Mouse (Mus musculus) hindbrain, embryonic 15.5 days (tissue): ENCODE results near the gene Rad9a. TPM values are rescaled to one million over a fixed set of nuclear protein-coding genes. Genes with fewer than 3 reads are reported as not detected.

ENCODE experiments used
- ATAC-seq: fragments of 200-750 bp; cut with Nextera tagmentation; 2 replicates; pipeline ENCODE4 v1.8.0; 2017; ENCODE audit warnings: low read depth, moderate number of reproducible peaks, moderate TSS enrichment; ENCODE audit not compliant: low FRiP score
- H3K27ac ChIP-seq: fragments of 300-500 bp; sonication (generic); replicated peaks from 2 replicates; pipeline ENCODE4 v1.5.1; 2015; ENCODE audit warnings: mild to moderate bottlenecking, inconsistent platforms
- H3K27me3 ChIP-seq: fragments of 300-500 bp; sonication (generic); 2 replicates; pipeline ENCODE4 v1.6.1; 2015; ENCODE audit warnings: control low read depth, inconsistent platforms
- H3K36me3 ChIP-seq: fragments of 300-500 bp; sonication (generic); 2 replicates; pipeline ENCODE4 v1.6.1; 2015; ENCODE audit warnings: control low read depth, inconsistent platforms
- H3K4me1 ChIP-seq: fragments of 300-500 bp; sonication (generic); replicated peaks from 2 replicates; pipeline ENCODE4 v1.6.1; 2015; ENCODE audit warnings: control low read depth, inconsistent platforms
- H3K4me2 ChIP-seq: fragments of 300-500 bp; sonication (generic); 2 replicates; pipeline ENCODE4 v1.6.1; 2015; ENCODE audit warnings: moderate library complexity, mild to moderate bottlenecking, inconsistent platforms
- H3K4me3 ChIP-seq: fragments of 300-500 bp; sonication (generic); 2 replicates; pipeline ENCODE4 v1.5.1; 2015; ENCODE audit warnings: mild to moderate bottlenecking, inconsistent platforms
- H3K9ac ChIP-seq: fragments of 300-500 bp; sonication (generic); 2 replicates; pipeline ENCODE4 v1.6.1; 2015; ENCODE audit warnings: inconsistent platforms
- H3K9me3 ChIP-seq: fragments of 300-500 bp; sonication (generic); 2 replicates; pipeline ENCODE4 v1.6.1; 2016; ENCODE audit warnings: control low read depth, inconsistent platforms
- WGBS: fragments of 180-500 bp; shearing (Covaris S2); methylation state at CpG from one replicate; pipeline ENCODE4 v1.1.7; 2015; 5-methylcytosine and 5-hydroxymethylcytosine counted together
- polyA plus RNA-seq: library from polyadenylated mRNA; unstranded; fragments of >200 nt; fragmentation: Nextera tagmentation; extraction: Ambion mirVana; gene quantifications from 2 replicates; pipeline ENCODE4 v1.2.1, GENCODE M21; 2015

The Rad9a gene
- polyA plus RNA-seq, 1 experiment from 2014 or later = 27.5 TPM

- Histone ChIP-seq H3K4me3 (no peak overlapping the region), H3K9ac (no peak overlapping the region), H3K4me1 (peaks cover 8% of the 10 kb centered on the region), H3K27ac (no peak overlapping the region), H3K9me3 (no peaks in the 10 kb centered on the region), H3K4me2 (no peak overlapping the region), H3K36me3 (peaks cover 34% of the 10 kb centered on the region), H3K27me3 (no peaks in the 10 kb centered on the region)
- WGBS = 78% methylated on average over 13 of the region's 13 CpGs
- no peak for ATAC-seq
Observed at GRCm38 (mm10) chr19:4154437-4155222, 46.8 kb downstream of the Rad9a start.

GRCm38 (mm10) chr19:4153232-4153654, 48.2 kb downstream of the Rad9a start, which contains the start of gene Ptprcap:
TSS of gene Ptprcap (plus strand) at chr19:4153604.
- peaks cover 18% of the 10 kb centered on the region for H3K4me1 ChIP-seq
- H3K9me3 ChIP-seq = no peaks in the 10 kb centered on the region
- ATAC-seq = no peak
- no peak within 1 kb of the TSS for H3K9ac ChIP-seq
- no peaks in the 10 kb centered on the region for H3K27me3 ChIP-seq
- H3K36me3 ChIP-seq = peaks cover 20% of the 10 kb centered on the region; the same call in 1 of the 2 replicates
- H3K4me3 ChIP-seq = no peak within 1 kb of the TSS
- H3K4me2 ChIP-seq = no peak within 1 kb of the TSS
- 72% methylated on average over 11 of the region's 11 CpGs for WGBS
- H3K27ac ChIP-seq = no peak within 1 kb of the TSS; the same call in 1 of the 2 replicates

- 85% methylated on average over 8 of the region's 8 CpGs for WGBS
- Histone ChIP-seq H3K4me3 (no peak overlapping the region), H3K4me1 (peaks cover 24% of the 10 kb centered on the region), H3K4me2 (no peak overlapping the region), H3K9ac (no peak overlapping the region), H3K9me3 (no peaks in the 10 kb centered on the region), H3K27ac (no peak overlapping the region; the same call in 1 of the 2 replicates), H3K27me3 (no peaks in the 10 kb centered on the region), H3K36me3 (peaks cover 14% of the 10 kb centered on the region; the same call in 1 of the 2 replicates)
- ATAC-seq = no peak
Observed at GRCm38 (mm10) chr19:4152445-4153231, 48.8 kb downstream of the Rad9a start.

- no peak overlapping the region for H3K9ac ChIP-seq
- no peak for ATAC-seq
- 83% methylated on average over 5 of the region's 5 CpGs for WGBS
- no peak overlapping the region for H3K27ac ChIP-seq
- no peaks in the 10 kb centered on the region for H3K27me3 ChIP-seq
- peaks cover 10% of the 10 kb centered on the region; the same call in 1 of the 2 replicates for H3K36me3 ChIP-seq
- no peaks in the 10 kb centered on the region for H3K9me3 ChIP-seq
- no peak overlapping the region for H3K4me2 ChIP-seq
- H3K4me3 ChIP-seq = no peak overlapping the region
- peaks cover 26% of the 10 kb centered on the region for H3K4me1 ChIP-seq
Observed at GRCm38 (mm10) chr19:4151898-4152297, 49.6 kb downstream of the Rad9a start.

GRCm38 (mm10) chr19:4151488-4151860, 50.0 kb downstream of the Rad9a start:
- Histone ChIP-seq H3K9ac (no peak overlapping the region), H3K4me2 (no peak overlapping the region), H3K27me3 (no peaks in the 10 kb centered on the region), H3K36me3 (peaks cover 6% of the 10 kb centered on the region; the same call in 1 of the 2 replicates), H3K9me3 (no peaks in the 10 kb centered on the region), H3K4me1 (peaks cover 26% of the 10 kb centered on the region), H3K27ac (no peak overlapping the region), H3K4me3 (no peak overlapping the region)
- 77% methylated on average over 5 of the region's 5 CpGs for WGBS
- no peak for ATAC-seq

- no peak overlapping the region for H3K9ac ChIP-seq
- 90% methylated on average over 22 of the region's 22 CpGs for WGBS
- no peak overlapping the region for H3K27ac ChIP-seq
- H3K4me1 ChIP-seq = peaks cover 26% of the 10 kb centered on the region
- no peak overlapping the region for H3K4me3 ChIP-seq
- no peaks in the 10 kb centered on the region for H3K9me3 ChIP-seq
- H3K4me2 ChIP-seq = no peak overlapping the region
- no peaks in the 10 kb centered on the region for H3K27me3 ChIP-seq
- no peak for ATAC-seq
- H3K36me3 ChIP-seq = peaks cover 5% of the 10 kb centered on the region; the same call in 1 of the 2 replicates
Observed at GRCm38 (mm10) chr19:4150567-4151487, 50.6 kb downstream of the Rad9a start.

- no peak overlapping the region for H3K27ac ChIP-seq
- H3K4me3 ChIP-seq = peak overlapping the region; percentile 81; the same call in 1 of the 2 replicates
- ATAC-seq = no peak
- no peak overlapping the region for H3K9ac ChIP-seq
- WGBS = 96% methylated on average over 17 of the region's 17 CpGs
- H3K36me3 ChIP-seq = peaks cover 5% of the 10 kb centered on the region; the same call in 1 of the 2 replicates
- peak overlapping the region; percentile 82 for H3K4me2 ChIP-seq
- H3K4me1 ChIP-seq = peaks cover 26% of the 10 kb centered on the region
- H3K27me3 ChIP-seq = no peaks in the 10 kb centered on the region
- no peaks in the 10 kb centered on the region for H3K9me3 ChIP-seq
Observed at GRCm38 (mm10) chr19:4149764-4150461, 51.5 kb downstream of the Rad9a start.

GRCm38 (mm10) chr19:4149283-4149682, 52.2 kb downstream of the Rad9a start:
- Histone ChIP-seq H3K4me1 (peaks cover 26% of the 10 kb centered on the region), H3K9ac (peak overlapping the region; percentile 87), H3K4me2 (peak overlapping the region; percentile 82), H3K4me3 (peak overlapping the region; percentile 81), H3K36me3 (peaks cover 5% of the 10 kb centered on the region; the same call in 1 of the 2 replicates), H3K9me3 (no peaks in the 10 kb centered on the region), H3K27ac (no peak overlapping the region), H3K27me3 (no peaks in the 10 kb centered on the region)
- no peak for ATAC-seq
- WGBS = 92% methylated on average over 11 of the region's 11 CpGs

GRCm38 (mm10) chr19:4148819-4149218, 52.6 kb downstream of the Rad9a start:
- H3K27ac ChIP-seq = peak overlapping the region; percentile 74
- no peaks in the 10 kb centered on the region for H3K27me3 ChIP-seq
- H3K9me3 ChIP-seq = no peaks in the 10 kb centered on the region
- H3K4me1 ChIP-seq = peaks cover 26% of the 10 kb centered on the region
- H3K36me3 ChIP-seq = peaks cover 5% of the 10 kb centered on the region; the same call in 1 of the 2 replicates
- peak overlapping the region; percentile 87 for H3K9ac ChIP-seq
- peak overlapping the region; percentile 81 for H3K4me3 ChIP-seq
- peak; percentile 0; the same call in 1 of the 2 replicates for ATAC-seq
- H3K4me2 ChIP-seq = peak overlapping the region; percentile 82
- WGBS = 4% methylated on average over 8 of the region's 8 CpGs

GRCm38 (mm10) chr19:4148491-4148806, 53.0 kb downstream of the Rad9a start, which contains the start of gene Coro1b:
TSS of gene Coro1b (plus strand) at chr19:4148619.
- H3K9ac ChIP-seq = peak within 1 kb of the TSS; percentile 87
- H3K27ac ChIP-seq = peak within 1 kb of the TSS; percentile 74
- H3K4me2 ChIP-seq = peak within 1 kb of the TSS; percentile 82
- peaks cover 5% of the 10 kb centered on the region; the same call in 1 of the 2 replicates for H3K36me3 ChIP-seq
- ATAC-seq = peak; percentile 94
- peak within 1 kb of the TSS; percentile 81 for H3K4me3 ChIP-seq
- peaks cover 26% of the 10 kb centered on the region for H3K4me1 ChIP-seq
- under 1% methylated on average over 33 of the region's 33 CpGs for WGBS
- no peaks in the 10 kb centered on the region for H3K27me3 ChIP-seq
- H3K9me3 ChIP-seq = no peaks in the 10 kb centered on the region
